27 mouse cellular contexts compared by ENCODE assay signal in the genomic region with DNA sequence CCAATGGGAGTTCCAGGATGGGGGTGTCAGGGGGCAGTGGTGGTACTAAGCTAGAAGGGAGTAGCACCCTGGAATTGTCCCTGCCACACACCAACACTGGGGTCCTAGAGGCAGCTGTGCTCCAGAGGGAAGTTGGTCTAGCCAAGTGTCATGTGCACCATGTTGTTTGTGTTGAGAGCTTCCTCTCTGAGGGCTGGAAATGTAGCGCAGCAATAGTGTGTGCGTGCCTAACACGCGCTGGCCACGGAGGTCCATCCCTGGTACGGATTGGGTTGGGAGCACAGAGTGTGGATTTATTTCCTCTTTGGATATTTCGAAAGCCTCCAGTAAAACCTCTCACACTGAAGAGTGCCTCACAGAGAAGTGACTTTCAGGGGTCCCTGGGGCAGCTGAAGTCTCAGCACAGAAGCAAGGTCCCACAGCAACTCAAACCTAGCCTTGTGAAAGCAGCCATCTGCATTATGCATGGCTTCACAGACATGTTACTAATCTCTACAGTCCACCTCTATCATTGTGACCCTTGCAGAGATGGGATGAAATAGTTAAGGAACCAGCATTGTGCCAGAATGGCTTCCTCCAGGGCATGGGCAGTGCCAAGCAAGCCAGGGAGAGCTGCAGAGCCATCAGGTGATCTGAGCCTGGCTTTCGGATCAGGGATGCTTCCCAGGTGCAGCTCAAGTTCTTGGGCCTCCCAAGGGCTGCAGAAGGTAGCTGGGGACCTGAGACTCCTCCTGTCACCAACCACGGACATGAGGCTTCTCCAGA. TPM values are rescaled to one million over a fixed set of nuclear protein-coding genes. Genes with fewer than 3 reads are reported as not detected.
A peak's percentile ranks its signal among the peaks of the same experiment; 100 is the strongest.
DNase-seq lines count a peak whose midpoint lies in the region; ATAC-seq and TF ChIP-seq lines count a peak whose summit lies in the region.
"Had no signal": no experiment of that assay in that cellular context is flagged by ENCODE, and none has a peak within 500 bp of the region (broad histone marks: within the 10 kb centered on the region; RNA-seq: fewer than 3 reads in every experiment).

No protein-coding gene starts in this region.

- peak overlapping the region in 1 of 2 experiments; percentile 98; a peak in 2 of 4 replicates for H3K4me3 ChIP-seq in heart, embryonic 14.5 days (ENCODE audit: control insufficient read depth in 1 of 2, insufficient read depth in 1 of 2, low read depth in 1 of 2, low read length in 2 of 2)
- H3K4me3 ChIP-seq in heart, embryonic 10.5 days: no peak overlapping the region
- no peak overlapping the region for H3K4me3 ChIP-seq in left cerebral cortex, adult 2 months
- no peak overlapping the region for H3K4me3 ChIP-seq in intestine, postnatal 0 days (ENCODE audit: low read depth, low read length)
- H3K4me3 ChIP-seq: embryonic facial prominence, embryonic 13.5 days; hindbrain, embryonic 13.5 days had no signal

- peak; percentile 28 for DNase-seq in cerebellum, adult 9-10 months
- DNase-seq in cerebellum, adult 18-20 months: no peak
- no peak for DNase-seq in heart, embryonic 10.5 days (ENCODE audit: low spot score)
- DNase-seq in left cerebral cortex, adult 2 months (ENCODE audit: extremely low spot score in 1 of 2, low spot score in 2 of 2): no peak
- no peak for DNase-seq in left cerebral cortex, adult 18-20 months (ENCODE audit: low spot score in 2 of 2)
- DNase-seq in retina, postnatal 1 day: no peak
- DNase-seq: adrenal gland, postnatal 14 days; gastrocnemius, postnatal 36 days; kidney, postnatal 4 days; liver, postnatal 0 days; lung, postnatal 10 days; right cerebral cortex, postnatal 4 days; thymus, postnatal 25 days had no signal

- peak overlapping the region; percentile 98 for H3K9ac ChIP-seq in heart, embryonic 14.5 days (ENCODE audit: low read length)
- H3K9ac ChIP-seq in intestine, postnatal 0 days (ENCODE audit: low read depth, low read length): no peak overlapping the region
- H3K9ac ChIP-seq: embryonic facial prominence, embryonic 13.5 days; hindbrain, embryonic 13.5 days; liver, postnatal 0 days had no signal

- intact Hi-C loops in left cerebral cortex, adult 2 months (cut with DNase I): no loop called here

- 86% methylated on average over 9 of the region's 9 CpGs for WGBS in heart, embryonic 14.5 days
- 93% methylated on average over 9 of the region's 9 CpGs for WGBS in heart, embryonic 10.5 days
- WGBS in intestine, postnatal 0 days: 88% methylated on average over 9 of the region's 9 CpGs

- peaks cover 18% of the 10 kb centered on the region for H3K36me3 ChIP-seq in heart, embryonic 14.5 days (ENCODE audit: control insufficient read depth, insufficient read depth, low read length)
- H3K36me3 ChIP-seq in heart, embryonic 10.5 days: no peaks in the 10 kb centered on the region; the same call in 1 of the 2 replicates
- 0 out of 2 replicates have a peak, but pooled peaks cover 7% of the 10 kb centered on the region for H3K36me3 ChIP-seq in intestine, postnatal 0 days (ENCODE audit: control insufficient read depth, insufficient read depth)
- H3K36me3 ChIP-seq: G1E had no signal

- peak overlapping the region; percentile 87 for H3K4me2 ChIP-seq in heart, embryonic 14.5 days (ENCODE audit: low read length)
- peak overlapping the region; percentile 37 for H3K4me2 ChIP-seq in intestine, postnatal 0 days (replicated peaks; ENCODE audit: low read depth)
- H3K4me2 ChIP-seq: embryonic facial prominence, embryonic 13.5 days; hindbrain, embryonic 13.5 days had no signal

- peak overlapping the region in 1 of 2 experiments; percentile 96; a peak in 2 of 4 replicates for H3K27ac ChIP-seq in heart, embryonic 14.5 days (replicated peaks in 1 of 2; ENCODE audit: control insufficient read depth in 1 of 2, insufficient read depth in 1 of 2, low read depth in 2 of 2, low read length in 2 of 2)
- H3K27ac ChIP-seq in heart, embryonic 10.5 days: no peak overlapping the region
- H3K27ac ChIP-seq in left cerebral cortex, adult 2 months: 0 out of 2 replicates have a peak overlapping the region, but pooled peaks have one; percentile 15
- H3K27ac ChIP-seq in intestine, postnatal 0 days (ENCODE audit: low read depth, low read length): no peak overlapping the region
- H3K27ac ChIP-seq: embryonic facial prominence, embryonic 13.5 days; hindbrain, embryonic 13.5 days had no signal

- H3K4me1 ChIP-seq in heart, embryonic 14.5 days (ENCODE audit: control insufficient read depth in 2 of 2, insufficient read depth in 2 of 2, low read length in 2 of 2): peaks cover 61 to 67% of the 10 kb centered on the region in 2 experiments
- peaks cover 68% of the 10 kb centered on the region for H3K4me1 ChIP-seq in heart, embryonic 10.5 days
- H3K4me1 ChIP-seq in intestine, postnatal 0 days (replicated peaks; ENCODE audit: control insufficient read depth, insufficient read depth, low read length): peaks cover 26% of the 10 kb centered on the region

- H3K9me3 ChIP-seq in heart, embryonic 14.5 days (ENCODE audit: control insufficient read depth, low read length): no peaks in the 10 kb centered on the region
- no peaks in the 10 kb centered on the region for H3K9me3 ChIP-seq in heart, embryonic 10.5 days
- no peaks in the 10 kb centered on the region for H3K9me3 ChIP-seq in intestine, postnatal 0 days (ENCODE audit: control insufficient read depth)
- H3K9me3 ChIP-seq: embryonic facial prominence, embryonic 13.5 days; G1E; hindbrain, embryonic 13.5 days had no signal

- TF ChIP-seq CTCF in left cerebral cortex, adult 2 months (IDR thresholded peaks at IDR 0.05): no peak
- TF ChIP-seq CTCF in intestine, postnatal 0 days (IDR thresholded peaks at IDR 0.05; ENCODE audit: low read depth): no peak

- no peak for ATAC-seq in heart, embryonic 14.5 days (ENCODE audit: insufficient number of reproducible peaks, insufficient read depth, low FRiP score, low read depth)
- ATAC-seq in intestine, postnatal 0 days: no peak
- ATAC-seq: activated CD4-positive, CD25-positive, alpha-beta regulatory T cell, adult 4 months; forebrain, embryonic 14.5 days; inflammation-experienced regulatory T-cells, adult 6 months; liver, postnatal 0 days had no signal

- H3K27me3 ChIP-seq in heart, embryonic 14.5 days (ENCODE audit: control insufficient read depth, insufficient read depth, low read length): no peaks in the 10 kb centered on the region
- H3K27me3 ChIP-seq in heart, embryonic 10.5 days (ENCODE audit: insufficient read depth, poor library complexity, severe bottlenecking): peaks cover 28% of the 10 kb centered on the region
- no peaks in the 10 kb centered on the region for H3K27me3 ChIP-seq in intestine, postnatal 0 days (replicated peaks; ENCODE audit: control insufficient read depth, insufficient read depth, low read length)
- H3K27me3 ChIP-seq: embryonic facial prominence, embryonic 13.5 days had no signal

RNA-seq across cellular contexts. Expression of gene Rab11fip5, which starts 3.6 kb away (rescaled TPM):
- 36.5 and 42.2 TPM in 2 replicates for polyA plus RNA-seq in heart, embryonic 14.5 days (2014; fragmentation: Nextera tagmentation; extraction: Ambion mirVana)
- polyA plus RNA-seq in heart, embryonic 10.5 days (2016; fragmentation: Nextera tagmentation; extraction: Ambion mirVana): 9.0 and 23.0 TPM in 2 replicates
- 10 to 100 TPM; 74.5 to 78.6 TPM for total RNA-seq in left cerebral cortex, adult 2 months (2021)
- total RNA-seq in left cerebral cortex, adult 18-20 months (2021): 10 to 100 TPM; 81.7 to 82.1 TPM
- 30.5 and 35.8 TPM in 2 replicates for polyA plus RNA-seq in intestine, postnatal 0 days (2015; fragmentation: Nextera tagmentation; extraction: Ambion mirVana)
- polyA plus RNA-seq: G1E had no signal

RNA-seq across cellular contexts. Expression of gene Sfxn5, which starts 37.6 kb away (rescaled TPM):
- polyA plus RNA-seq in heart, embryonic 14.5 days (2014; fragmentation: Nextera tagmentation; extraction: Ambion mirVana): 2.7 and 3.1 TPM in 2 replicates
- polyA plus RNA-seq in heart, embryonic 10.5 days (2016; fragmentation: Nextera tagmentation; extraction: Ambion mirVana): 4.5 and 5.8 TPM in 2 replicates
- total RNA-seq in left cerebral cortex, adult 2 months (2021): 100 to 1,000 TPM; 161 to 173 TPM
- 100 to 1,000 TPM; 163 to 164 TPM for total RNA-seq in left cerebral cortex, adult 18-20 months (2021)
- 3.2 and 3.4 TPM in 2 replicates for polyA plus RNA-seq in intestine, postnatal 0 days (2015; fragmentation: Nextera tagmentation; extraction: Ambion mirVana)

RNA-seq across cellular contexts. Expression of gene Noto, which starts 52.8 kb away (rescaled TPM):
- polyA plus RNA-seq in heart, embryonic 14.5 days (2014; fragmentation: Nextera tagmentation; extraction: Ambion mirVana): not detected in 2 replicates
- polyA plus RNA-seq in heart, embryonic 10.5 days (2016; fragmentation: Nextera tagmentation; extraction: Ambion mirVana): not detected in 2 replicates
- total RNA-seq in left cerebral cortex, adult 2 months (2021): not detected
- total RNA-seq in left cerebral cortex, adult 18-20 months (2021): not detected
- not detected in 2 replicates for polyA plus RNA-seq in intestine, postnatal 0 days (2015; fragmentation: Nextera tagmentation; extraction: Ambion mirVana)
- total RNA-seq: adrenal gland, postnatal 14 days; gastrocnemius, postnatal 36 days; layer of hippocampus, postnatal 25 days; left cerebral cortex, postnatal 36 days; liver, adult 2 months; megakaryocyte-erythroid progenitor cell, adult 5-6 weeks; midbrain, postnatal 0 days had no signal
- polyA plus RNA-seq: activated CD4-positive, CD25-positive, alpha-beta regulatory T cell, adult 4 months; embryonic facial prominence, embryonic 13.5 days; forebrain, embryonic 14.5 days; G1E; hindbrain, embryonic 13.5 days; kidney, embryonic 14.5 days; liver, adult 2 months; liver, postnatal 0 days; midbrain, postnatal 0 days had no signal
